Mouse (Mus musculus) forebrain, embryonic 13.5 days (tissue): ENCODE measurements around the gene Myadml2. TPM values are rescaled to one million over a fixed set of nuclear protein-coding genes. Genes with fewer than 3 reads are reported as not detected.
A peak's percentile ranks its signal among the peaks of the same experiment; 100 is the strongest.

Experiments used
- ATAC-seq: fragments of 200-750 bp; cut with Nextera tagmentation; 2 replicates; pipeline ENCODE4 v1.8.0; 2017
- H3K27ac ChIP-seq: fragments of 300-500 bp; sonication (generic); 2 replicates; pipeline ENCODE4 v1.5.1; 2015; ENCODE audit warnings: inconsistent platforms, mild to moderate bottlenecking, moderate library complexity
- H3K27me3 ChIP-seq: fragments of 300-500 bp; sonication (generic); 2 replicates; pipeline ENCODE4 v1.6.1; 2015; ENCODE audit warnings: mild to moderate bottlenecking, inconsistent platforms
- H3K36me3 ChIP-seq: fragments of 300-500 bp; sonication (generic); 2 replicates; pipeline ENCODE4 v1.6.1; 2015; ENCODE audit warnings: mild to moderate bottlenecking, inconsistent platforms; ENCODE audit not compliant: poor library complexity, severe bottlenecking
- H3K4me1 ChIP-seq: fragments of 300-500 bp; sonication (generic); 2 replicates; pipeline ENCODE4 v1.6.1; 2015; ENCODE audit warnings: inconsistent platforms
- H3K4me2 ChIP-seq: fragments of 300-500 bp; sonication (generic); 2 replicates; pipeline ENCODE4 v1.6.1; 2015; ENCODE audit warnings: inconsistent platforms, mild to moderate bottlenecking, moderate library complexity
- H3K4me3 ChIP-seq: fragments of 300-500 bp; sonication (generic); 2 replicates; pipeline ENCODE4 v1.5.1; 2015; ENCODE audit warnings: mild to moderate bottlenecking, inconsistent platforms
- H3K9ac ChIP-seq: fragments of 300-500 bp; sonication (generic); 2 replicates; pipeline ENCODE4 v1.6.1; 2015; ENCODE audit warnings: mild to moderate bottlenecking, inconsistent platforms
- H3K9me3 ChIP-seq: fragments of 300-500 bp; sonication (generic); replicated peaks from 2 replicates; pipeline ENCODE4 v1.6.1; 2016; ENCODE audit warnings: inconsistent platforms
- WGBS: fragments of 180-500 bp; shearing (Covaris S2); methylation state at CpG from one replicate; pipeline ENCODE4 v1.1.7; 2015; 5-methylcytosine and 5-hydroxymethylcytosine counted together
- microRNA-seq: library from miRNA; unstranded; fragments of <30 nt; microRNA quantifications from one replicate; pipeline ENCODE4, GENCODE M21; 2016
- polyA plus RNA-seq: library from polyadenylated mRNA; unstranded; fragments of >200 nt; fragmentation: Nextera tagmentation; extraction: Ambion mirVana; gene quantifications from 2 replicates; pipeline ENCODE4 v1.2.1, GENCODE M21; 2015

The Myadml2 gene
- polyA plus RNA-seq, 1 experiment from 2014 or later = 0.81 TPM

DNA sequence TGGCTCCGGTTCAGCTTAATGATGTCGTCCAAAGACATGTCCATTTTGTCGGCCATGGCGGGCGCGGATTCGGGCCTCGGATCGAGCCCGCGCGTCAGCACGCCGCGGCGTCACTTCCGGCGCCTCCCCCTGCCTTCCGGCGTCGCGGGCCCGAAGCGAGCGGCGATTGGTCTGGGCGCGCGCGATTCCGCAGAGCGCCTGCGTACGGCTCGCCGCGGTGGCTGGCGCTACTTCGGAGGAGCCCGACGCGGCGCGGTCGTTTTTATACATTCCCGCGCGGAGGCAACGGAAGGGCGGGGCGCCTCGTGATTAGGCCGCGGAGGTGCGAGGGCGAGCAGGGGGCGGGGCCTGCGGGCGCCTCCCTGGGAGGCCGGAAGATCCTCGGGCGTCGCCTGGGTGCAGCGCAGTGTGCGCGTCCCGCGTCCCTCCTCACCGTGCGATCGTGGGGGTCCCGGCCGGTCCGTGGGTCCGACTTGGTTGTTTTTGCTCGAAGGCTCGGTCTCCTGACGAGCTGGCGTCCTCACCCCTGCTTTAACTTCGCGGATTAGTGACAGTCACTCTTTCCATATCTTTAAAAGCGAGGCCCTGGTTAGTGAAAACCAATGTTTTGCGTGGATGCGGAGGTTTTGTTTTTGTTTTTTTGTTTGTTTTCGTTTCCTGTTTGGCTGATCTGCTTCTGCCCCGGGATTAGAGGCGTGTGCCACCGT lies 49.5 kb downstream of the Myadml2 start, which contains the start of the genes Alyref and Anapc11:
TSS of gene Alyref (minus strand) at position 83 of the 707 bp plus-strand sequence.
TSS of gene Anapc11 (plus strand) at position 139 of the 707 bp plus-strand sequence.
- Histone ChIP-seq H3K4me3 (peak within 1 kb of the TSS; percentile 100), H3K36me3 (peaks cover 63% of the 10 kb centered on the region), H3K27me3 (no peaks in the 10 kb centered on the region), H3K27ac (peak within 1 kb of the TSS; percentile 87), H3K4me2 (peak within 1 kb of the TSS; percentile 97), H3K9me3 (no peaks in the 10 kb centered on the region), H3K4me1 (peaks cover 33% of the 10 kb centered on the region), H3K9ac (peak within 1 kb of the TSS; percentile 99)
- ATAC-seq = peak; percentile 99
- WGBS = under 1% methylated on average over 68 of the region's 88 CpGs

- no peaks in the 10 kb centered on the region for H3K27me3 ChIP-seq
- WGBS = 5% methylated on average over 78 of the region's 99 CpGs
- peak overlapping the region; percentile 100 for H3K4me3 ChIP-seq
- H3K27ac ChIP-seq = peak overlapping the region; percentile 87
- peaks cover 63% of the 10 kb centered on the region for H3K36me3 ChIP-seq
- ATAC-seq = peak; percentile 65
- peak overlapping the region; percentile 97 for H3K4me2 ChIP-seq
- no peaks in the 10 kb centered on the region for H3K9me3 ChIP-seq
- H3K9ac ChIP-seq = peak overlapping the region; percentile 99
- H3K4me1 ChIP-seq = peaks cover 33% of the 10 kb centered on the region
Measured at GRCm38 (mm10) chr11:120597240-120598235, 50.4 kb downstream of the Myadml2 start.

Small RNAs within 50 kb of the gene (microRNA-seq; reads per million reads assigned to microRNA genes)
- gene Mir6936 = 1.1 reads per million

Other genes starting within 250 kb of the Myadml2 start
- 33.6 and 33.9 TPM in 2 replicates for gene Nploc4, start 210.4 kb downstream of the Myadml2 start, polyA plus RNA-seq
- gene Tspan10, start 205.5 kb downstream of the Myadml2 start, polyA plus RNA-seq = not detected in 2 replicates
- 0.19 and 0.20 TPM in 2 replicates for gene Pde6g, start 194.7 kb downstream of the Myadml2 start, polyA plus RNA-seq
- gene Oxld1, start 190.1 kb downstream of the Myadml2 start, polyA plus RNA-seq = 9.2 and 10.7 TPM in 2 replicates
- gene Ccdc137, start 190.0 kb downstream of the Myadml2 start, polyA plus RNA-seq = 30.9 and 31.3 TPM in 2 replicates
- gene Arl16, start 180.6 kb downstream of the Myadml2 start, polyA plus RNA-seq = 49.8 and 56.5 TPM in 2 replicates
- 127 TPM in 2 replicates for gene Mrpl12, start 163.5 kb downstream of the Myadml2 start, polyA plus RNA-seq
- 31.1 and 41.9 TPM in 2 replicates for gene Slc25a10, start 156.3 kb downstream of the Myadml2 start, polyA plus RNA-seq
- 0.08 and 0.21 TPM in 2 replicates for gene Gcgr, start 117.5 kb downstream of the Myadml2 start, polyA plus RNA-seq
- gene Mcrip1, start 98.4 kb downstream of the Myadml2 start, polyA plus RNA-seq = 228 and 240 TPM in 2 replicates
- not detected in 2 replicates for gene Ppp1r27, start 97.0 kb downstream of the Myadml2 start, polyA plus RNA-seq
- gene P4hb, start 74.9 kb downstream of the Myadml2 start, polyA plus RNA-seq = 253 and 286 TPM in 2 replicates
- gene Arhgdia, start 66.5 kb downstream of the Myadml2 start, polyA plus RNA-seq = 462 and 508 TPM in 2 replicates
- 420 and 488 TPM in 2 replicates for gene Alyref, start 49.8 kb downstream of the Myadml2 start, polyA plus RNA-seq
- gene Anapc11, start 49.7 kb downstream of the Myadml2 start, polyA plus RNA-seq = 204 and 211 TPM in 2 replicates
- gene Npb, start 39.7 kb downstream of the Myadml2 start, polyA plus RNA-seq = 0.50 TPM in 1 of 2 replicates, not detected in the other
- 140 and 159 TPM in 2 replicates for gene Pcyt2, start 30.2 kb downstream of the Myadml2 start, polyA plus RNA-seq
- gene Sirt7, start 22.9 kb downstream of the Myadml2 start, polyA plus RNA-seq = 42.7 and 43.1 TPM in 2 replicates
- 19.8 and 24.1 TPM in 2 replicates for gene Mafg, start 14.6 kb downstream of the Myadml2 start, polyA plus RNA-seq
- 23.9 and 25.5 TPM in 2 replicates for gene Pycr1, start 4.4 kb downstream of the Myadml2 start, polyA plus RNA-seq
- gene Notum, start 13.0 kb upstream of the Myadml2 start, polyA plus RNA-seq = 0.15 and 0.29 TPM in 2 replicates
- 142 and 151 TPM in 2 replicates for gene Aspscr1, start 24.8 kb upstream of the Myadml2 start, polyA plus RNA-seq
- gene Cenpx, start 65.6 kb upstream of the Myadml2 start, polyA plus RNA-seq = 127 TPM in 2 replicates
- gene Lrrc45, start 65.8 kb upstream of the Myadml2 start, polyA plus RNA-seq = 64.5 and 72.9 TPM in 2 replicates
- 83.0 and 105 TPM in 2 replicates for gene Rac3, start 73.3 kb upstream of the Myadml2 start, polyA plus RNA-seq
- gene Dcxr, start 79.1 kb upstream of the Myadml2 start, polyA plus RNA-seq = 7.8 and 9.5 TPM in 2 replicates
- gene Cbr2, start 84.0 kb upstream of the Myadml2 start, polyA plus RNA-seq = 0.26 TPM in 1 of 2 replicates, not detected in the other
- gene Hmga1b, start 114.6 kb upstream of the Myadml2 start, polyA plus RNA-seq = 2.7 and 4.0 TPM in 2 replicates
- 58.4 and 63.1 TPM in 2 replicates for gene Rfng, start 136.0 kb upstream of the Myadml2 start, polyA plus RNA-seq
- 261 and 280 TPM in 2 replicates for gene Gps1, start 136.1 kb upstream of the Myadml2 start, polyA plus RNA-seq
- 58.6 and 67.7 TPM in 2 replicates for gene Dus1l, start 148.2 kb upstream of the Myadml2 start, polyA plus RNA-seq
- 61.4 and 79.4 TPM in 2 replicates for gene Fasn, start 176.4 kb upstream of the Myadml2 start, polyA plus RNA-seq